Mouse (Mus musculus): ENCODE data around the gene Ahdc1. TPM values are rescaled to one million over a fixed set of nuclear protein-coding genes. Genes with fewer than 3 reads are reported as not detected.

Ahdc1 gene
- polyA plus RNA-seq, 1 experiment from 2014 or later = 13.0 TPM

- Histone ChIP-seq H3K9me3 (replicated peaks) (no peaks in the 10 kb centered on the region), H3K4me1 (peaks cover 57% of the 10 kb centered on the region), H3K36me3 (no peaks in the 10 kb centered on the region), H3K27ac (peak overlapping the region; percentile 92), H3K27me3 (ENCODE audit: low read depth, poor library complexity, severe bottlenecking) (no peaks in the 10 kb centered on the region), H3K4me3 (no peak overlapping the region)
- DNase-seq (ENCODE audit: low spot score) = no peak
- WGBS = 86% methylated on average over 14 of the region's 14 CpGs
Measured at GRCm38 (mm10) chr4:133115721-133116429, 104.8 kb downstream of the Ahdc1 start.

GRCm38 (mm10) chr4:133116756-133117470 is 105.9 kb downstream of the Ahdc1 start:
- H3K9me3 ChIP-seq (replicated peaks) = no peaks in the 10 kb centered on the region
- peaks cover 64% of the 10 kb centered on the region for H3K4me1 ChIP-seq
- no peaks in the 10 kb centered on the region for H3K27me3 ChIP-seq (ENCODE audit: low read depth, poor library complexity, severe bottlenecking)
- H3K27ac ChIP-seq = peak overlapping the region; percentile 92
- no peak for DNase-seq (ENCODE audit: low spot score)
- H3K36me3 ChIP-seq = no peaks in the 10 kb centered on the region
- 49% methylated on average over 3 of the region's 3 CpGs for WGBS
- peak overlapping the region; percentile 32 for H3K4me3 ChIP-seq

GRCm38 (mm10) chr4:133117556-133118411 is 106.7 kb downstream of the Ahdc1 start:
- 12% methylated on average over 18 of the region's 18 CpGs for WGBS
- Histone ChIP-seq H3K9me3 (replicated peaks) (no peaks in the 10 kb centered on the region), H3K4me3 (peak overlapping the region; percentile 32), H3K27ac (peak overlapping the region; percentile 92), H3K36me3 (no peaks in the 10 kb centered on the region), H3K4me1 (peaks cover 60% of the 10 kb centered on the region), H3K27me3 (ENCODE audit: low read depth, poor library complexity, severe bottlenecking) (no peaks in the 10 kb centered on the region)
- DNase-seq (ENCODE audit: low spot score) = peak; percentile 68

GRCm38 (mm10) chr4:133118775-133119375 is 107.8 kb downstream of the Ahdc1 start:
- Histone ChIP-seq H3K4me3 (no peak overlapping the region), H3K27me3 (ENCODE audit: low read depth, poor library complexity, severe bottlenecking) (no peaks in the 10 kb centered on the region), H3K9me3 (replicated peaks) (no peaks in the 10 kb centered on the region), H3K4me1 (peaks cover 50% of the 10 kb centered on the region), H3K27ac (no peak overlapping the region), H3K36me3 (no peaks in the 10 kb centered on the region)
- WGBS = 89% methylated on average over 6 of the region's 6 CpGs
- no peak for DNase-seq (ENCODE audit: low spot score)

- no peak for DNase-seq (ENCODE audit: low spot score)
- Histone ChIP-seq H3K27me3 (ENCODE audit: low read depth, poor library complexity, severe bottlenecking) (no peaks in the 10 kb centered on the region), H3K36me3 (no peaks in the 10 kb centered on the region), H3K4me3 (no peak overlapping the region), H3K4me1 (peaks cover 50% of the 10 kb centered on the region), H3K27ac (no peak overlapping the region), H3K9me3 (replicated peaks) (no peaks in the 10 kb centered on the region)
- WGBS = 90% methylated on average over 6 of the region's 6 CpGs
Measured at GRCm38 (mm10) chr4:133119579-133119978, 108.5 kb downstream of the Ahdc1 start.

- Histone ChIP-seq H3K27me3 (ENCODE audit: low read depth, poor library complexity, severe bottlenecking) (no peaks in the 10 kb centered on the region), H3K36me3 (no peaks in the 10 kb centered on the region), H3K4me1 (peaks cover 43% of the 10 kb centered on the region), H3K4me3 (0 out of 2 replicates have a peak overlapping the region, but pooled peaks have one; percentile 21), H3K9me3 (replicated peaks) (no peaks in the 10 kb centered on the region), H3K27ac (peak overlapping the region; percentile 72)
- 12% methylated on average over 11 of the region's 11 CpGs for WGBS
- DNase-seq (ENCODE audit: low spot score) = no peak
Measured at GRCm38 (mm10) chr4:133120833-133121321, 109.8 kb downstream of the Ahdc1 start.

DNA sequence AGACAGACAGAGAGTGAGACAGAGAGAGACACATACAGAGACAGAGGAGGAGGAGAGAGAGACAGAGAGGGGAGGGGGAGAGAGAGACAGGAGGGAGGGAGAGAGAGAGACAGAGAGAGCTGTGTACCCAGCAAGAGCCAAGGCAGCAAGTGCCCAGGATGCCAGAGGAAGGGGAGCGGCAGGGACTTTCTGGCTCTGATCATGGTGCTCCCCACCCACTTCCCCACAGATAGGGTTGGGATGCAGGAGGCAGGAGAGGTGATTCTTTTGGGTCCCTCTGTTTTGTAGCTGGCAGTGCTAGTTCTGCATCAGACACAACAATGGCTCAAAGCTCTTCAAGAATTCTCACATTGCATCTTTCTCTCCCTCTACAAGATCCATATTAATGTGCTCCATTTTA is 110.4 kb downstream of the Ahdc1 start:
- Histone ChIP-seq H3K4me1 (peaks cover 38% of the 10 kb centered on the region), H3K36me3 (no peaks in the 10 kb centered on the region), H3K4me3 (no peak overlapping the region), H3K9me3 (replicated peaks) (no peaks in the 10 kb centered on the region), H3K27me3 (ENCODE audit: low read depth, poor library complexity, severe bottlenecking) (no peaks in the 10 kb centered on the region), H3K27ac (peak overlapping the region; percentile 72)
- no peak for DNase-seq (ENCODE audit: low spot score)
- WGBS = 68% methylated on average over 1 of the region's 1 CpGs

- H3K9me3 ChIP-seq (replicated peaks) = no peaks in the 10 kb centered on the region
- no peak overlapping the region for H3K27ac ChIP-seq
- 35% methylated on average over 5 of the region's 5 CpGs for WGBS
- DNase-seq (ENCODE audit: low spot score) = no peak
- no peaks in the 10 kb centered on the region for H3K27me3 ChIP-seq (ENCODE audit: low read depth, poor library complexity, severe bottlenecking)
- no peak overlapping the region for H3K4me3 ChIP-seq
- H3K36me3 ChIP-seq = no peaks in the 10 kb centered on the region
- peaks cover 31% of the 10 kb centered on the region for H3K4me1 ChIP-seq
Measured at GRCm38 (mm10) chr4:133121974-133122637, 111.0 kb downstream of the Ahdc1 start.

GRCm38 (mm10) chr4:133127079-133127478 is 116.0 kb downstream of the Ahdc1 start:
- Histone ChIP-seq H3K27ac (no peak overlapping the region), H3K4me1 (peaks cover 26% of the 10 kb centered on the region), H3K27me3 (ENCODE audit: low read depth, poor library complexity, severe bottlenecking) (no peaks in the 10 kb centered on the region), H3K4me3 (no peak overlapping the region), H3K9me3 (replicated peaks) (no peaks in the 10 kb centered on the region), H3K36me3 (no peaks in the 10 kb centered on the region)
- WGBS = 88% methylated on average over 3 of the region's 3 CpGs
- DNase-seq (ENCODE audit: low spot score) = no peak

Other genes with a start within 250 kb of the Ahdc1 start
- 188 and 199 TPM in 2 replicates for gene Rpa2, start 242.9 kb upstream of the Ahdc1 start, polyA plus RNA-seq (2016; fragmentation: Nextera tagmentation; extraction: Ambion mirVana)
- 0.36 and 0.53 TPM in 2 replicates for gene Themis2, start 214.9 kb upstream of the Ahdc1 start, polyA plus RNA-seq (2016; fragmentation: Nextera tagmentation; extraction: Ambion mirVana)
- gene Ppp1r8, start 168.1 kb upstream of the Ahdc1 start, polyA plus RNA-seq (2016; fragmentation: Nextera tagmentation; extraction: Ambion mirVana) = 79.7 and 80.9 TPM in 2 replicates
- 45.4 and 52.9 TPM in 2 replicates for gene Stx12, start 126.8 kb upstream of the Ahdc1 start, polyA plus RNA-seq (2016; fragmentation: Nextera tagmentation; extraction: Ambion mirVana)
- 25.7 and 27.9 TPM in 2 replicates for gene Fam76a, start 88.7 kb upstream of the Ahdc1 start, polyA plus RNA-seq (2016; fragmentation: Nextera tagmentation; extraction: Ambion mirVana)
- 0.19 and 0.33 TPM in 2 replicates for gene Fgr, start 37.2 kb upstream of the Ahdc1 start, polyA plus RNA-seq (2016; fragmentation: Nextera tagmentation; extraction: Ambion mirVana)
- 62.9 and 73.7 TPM in 2 replicates for gene Wasf2, start 119.2 kb downstream of the Ahdc1 start, polyA plus RNA-seq (2016; fragmentation: Nextera tagmentation; extraction: Ambion mirVana)
- gene Cd164l2, start 200.9 kb downstream of the Ahdc1 start, polyA plus RNA-seq (2016; fragmentation: Nextera tagmentation; extraction: Ambion mirVana) = 3.1 and 4.1 TPM in 2 replicates
- gene Gpr3, start 201.3 kb downstream of the Ahdc1 start, polyA plus RNA-seq (2016; fragmentation: Nextera tagmentation; extraction: Ambion mirVana) = 0.51 and 0.72 TPM in 2 replicates
- gene Map3k6, start 229.6 kb downstream of the Ahdc1 start, polyA plus RNA-seq (2016; fragmentation: Nextera tagmentation; extraction: Ambion mirVana) = 0.84 and 1.7 TPM in 2 replicates